Mouse (Mus musculus) MEL (cell line): ENCODE data around the gene Rbp2. TPM values are rescaled to one million over a fixed set of nuclear protein-coding genes. Genes with fewer than 3 reads are reported as not detected.

Experiments used
- DNase-seq: peaks from one replicate; pipeline ENCODE4 v3.0.0; 2011; ENCODE audit warnings: low read depth, low spot score
- H3K27ac ChIP-seq: 2 replicates; pipeline ENCODE4 v1.5.1; 2012; ENCODE audit warnings: low read depth, mild to moderate bottlenecking, control low read depth, low read length, moderate library complexity; ENCODE audit not compliant: control insufficient read depth
- H3K27me3 ChIP-seq, 2 experiments: fragments of 150-350 bp in 1 of 2; sonication (generic) in 1 of 2; 2 replicates each; pipeline ENCODE4 v1.6.1; 2012; ENCODE audit warnings: low read length in 2 of 2, mild to moderate bottlenecking in 2 of 2, improper control_type of control experiment in 1 of 2, moderate library complexity in 1 of 2; ENCODE audit not compliant: insufficient read depth in 2 of 2, control insufficient read depth in 1 of 2
- H3K36me3 ChIP-seq, 2 experiments: 2 replicates each; pipeline ENCODE4 v1.6.1; 2012 to 2014; ENCODE audit warnings: low read length in 2 of 2, improper control_type of control experiment in 1 of 2, inconsistent platforms in 1 of 2, mild to moderate bottlenecking in 1 of 2; ENCODE audit not compliant: insufficient read depth in 2 of 2, control insufficient read depth in 1 of 2
- H3K4me1 ChIP-seq, 2 experiments: fragments of 150-350 bp in 1 of 2; sonication (generic) in 1 of 2; 2 replicates each; pipeline ENCODE4 v1.6.1; 2012; ENCODE audit warnings: low read length in 2 of 2, improper control_type of control experiment in 1 of 2, mild to moderate bottlenecking in 1 of 2; ENCODE audit not compliant: insufficient read depth in 2 of 2, control insufficient read depth in 1 of 2
- H3K4me3 ChIP-seq, 2 experiments: fragments of 150-350 bp in 1 of 2; sonication (generic) in 1 of 2; 2 replicates each; pipeline ENCODE4 v1.5.1; 2012; ENCODE audit warnings: low read depth in 2 of 2, low read length in 2 of 2, mild to moderate bottlenecking in 2 of 2, moderate library complexity in 2 of 2, control low read depth in 1 of 2, improper control_type of control experiment in 1 of 2; ENCODE audit not compliant: control insufficient read depth in 1 of 2, insufficient read depth in 1 of 2
- H3K79me2 ChIP-seq: 2 replicates; pipeline ENCODE4 v1.6.1; 2012; ENCODE audit warnings: mild to moderate bottlenecking, low read length, moderate library complexity; ENCODE audit not compliant: control insufficient read depth, poor library complexity, insufficient read depth
- H3K9ac ChIP-seq: 2 replicates; pipeline ENCODE4 v1.6.1; 2012; ENCODE audit warnings: low read depth, mild to moderate bottlenecking, control low read depth, low read length, moderate library complexity; ENCODE audit not compliant: control insufficient read depth, poor library complexity, severe bottlenecking
- H3K9me3 ChIP-seq: fragments of 150-350 bp; sonication (generic); replicated peaks from 2 replicates; pipeline ENCODE4 v1.6.1; 2012; ENCODE audit warnings: mild to moderate bottlenecking, low read length, improper control_type of control experiment, moderate library complexity; ENCODE audit not compliant: insufficient read depth
- BHLHE40 ChIP-seq: IDR thresholded peaks from 2 replicates; pipeline ENCODE4 v1.6.1; 2012; ENCODE audit warnings: low read depth, mild to moderate bottlenecking, inconsistent platforms, low read length, improper control_type of control experiment, borderline replicate concordance
- CHD1 ChIP-seq: IDR thresholded peaks from 2 replicates; pipeline ENCODE4 v1.6.1; 2012; ENCODE audit warnings: low read depth, mild to moderate bottlenecking, inconsistent platforms, low read length, improper control_type of control experiment
- CHD2 ChIP-seq: IDR thresholded peaks from 2 replicates; pipeline ENCODE4 v1.6.1; 2011; ENCODE audit warnings: low read length, improper control_type of control experiment
- CTCF ChIP-seq, 3 experiments: IDR thresholded peaks in 2 of 3; conservative IDR thresholded peaks in 1 of 3; 2 replicates each; pipeline ENCODE4 v1.5.1; 2011 to 2012; ENCODE audit warnings: low read length in 3 of 3, low read depth in 2 of 3, mild to moderate bottlenecking in 2 of 3, improper control_type of control experiment in 1 of 3, inconsistent platforms in 1 of 3, mixed read lengths in 1 of 3, moderate library complexity in 1 of 3; ENCODE audit not compliant: control insufficient read depth in 1 of 3, insufficient read depth in 1 of 3, poor library complexity in 1 of 3, severe bottlenecking in 1 of 3
- E2F4 ChIP-seq: IDR thresholded peaks from 2 replicates; pipeline ENCODE4 v1.6.1; 2011; ENCODE audit warnings: low read depth, low read length, improper control_type of control experiment, borderline replicate concordance
- ELF1 ChIP-seq: IDR thresholded peaks from 2 replicates; pipeline ENCODE4 v1.6.1; 2014; ENCODE audit warnings: low read depth, mild to moderate bottlenecking, inconsistent platforms, low read length, improper control_type of control experiment, moderate library complexity
- HCFC1 ChIP-seq: IDR thresholded peaks from 2 replicates; pipeline ENCODE4 v1.6.1; 2012; ENCODE audit warnings: low read depth, mild to moderate bottlenecking, inconsistent platforms, low read length, improper control_type of control experiment, moderate library complexity
- JUND ChIP-seq: IDR thresholded peaks from 2 replicates; pipeline ENCODE4 v1.6.1; 2011; ENCODE audit warnings: low read depth, mild to moderate bottlenecking, improper control_type of control experiment, low read length
- KAT2A ChIP-seq: conservative IDR thresholded peaks from 2 replicates; pipeline ENCODE4 v1.6.1; 2012; ENCODE audit warnings: low read depth, low read length, improper control_type of control experiment, inconsistent platforms
- MAFK ChIP-seq: IDR thresholded peaks from 2 replicates; pipeline ENCODE4 v1.6.1; 2011; ENCODE audit warnings: low read depth, mild to moderate bottlenecking, low read length, improper control_type of control experiment, borderline replicate concordance
- MAZ ChIP-seq: IDR thresholded peaks from 2 replicates; pipeline ENCODE4 v1.6.1; 2012; ENCODE audit warnings: low read depth, mild to moderate bottlenecking, inconsistent platforms, low read length, improper control_type of control experiment
- MYB ChIP-seq: IDR thresholded peaks from 2 replicates; pipeline ENCODE4 v1.6.1; 2011; ENCODE audit warnings: mild to moderate bottlenecking, low read depth, low read length, improper control_type of control experiment
- MYC ChIP-seq: IDR thresholded peaks from 2 replicates; pipeline ENCODE4 v1.6.1; 2011; ENCODE audit warnings: low read depth, mild to moderate bottlenecking, low read length, improper control_type of control experiment, moderate library complexity
- NELFE ChIP-seq: IDR thresholded peaks from 2 replicates; pipeline ENCODE4 v1.6.1; 2011; ENCODE audit warnings: low read depth, low read length, improper control_type of control experiment
- NRF1 ChIP-seq: IDR thresholded peaks from 2 replicates; pipeline ENCODE4 v1.6.1; 2014; ENCODE audit warnings: low read depth, mild to moderate bottlenecking, inconsistent platforms, low read length, improper control_type of control experiment, moderate library complexity; ENCODE audit not compliant: poor library complexity, insufficient read depth, severe bottlenecking
- POLR2A ChIP-seq, 2 experiments: IDR thresholded peaks; 2 replicates each; pipeline ENCODE4 v1.6.1; 2011 to 2012; ENCODE audit warnings: low read length in 2 of 2, mild to moderate bottlenecking in 2 of 2, control low read depth in 1 of 2, improper control_type of control experiment in 1 of 2, low read depth in 1 of 2, moderate library complexity in 1 of 2; ENCODE audit not compliant: control insufficient read depth in 1 of 2, insufficient read depth in 1 of 2, poor library complexity in 1 of 2
- POLR2AphosphoS2 ChIP-seq: IDR thresholded peaks from 2 replicates; pipeline ENCODE4 v1.6.1; 2011; ENCODE audit warnings: low read length, improper control_type of control experiment
- POLR2AphosphoS5 ChIP-seq: IDR thresholded peaks from 2 replicates; pipeline ENCODE4 v1.6.1; 2012; ENCODE audit warnings: low read depth, borderline replicate concordance, mild to moderate bottlenecking, inconsistent platforms, low read length, moderate library complexity, mixed read lengths
- RAD21 ChIP-seq: IDR thresholded peaks from 2 replicates; pipeline ENCODE4 v1.6.1; 2011; ENCODE audit warnings: mild to moderate bottlenecking, low read depth, low read length, improper control_type of control experiment
- RCOR1 ChIP-seq: IDR thresholded peaks from 2 replicates; pipeline ENCODE4 v1.6.1; 2012; ENCODE audit warnings: low read depth, mild to moderate bottlenecking, inconsistent platforms, low read length, improper control_type of control experiment
- SIN3A ChIP-seq: IDR thresholded peaks from 2 replicates; pipeline ENCODE4 v1.6.1; 2012; ENCODE audit warnings: low read length, improper control_type of control experiment, inconsistent platforms
- SMC3 ChIP-seq: IDR thresholded peaks from 2 replicates; pipeline ENCODE4 v1.6.1; 2011; ENCODE audit warnings: low read depth, low read length, improper control_type of control experiment
- UBTF ChIP-seq: IDR thresholded peaks from 2 replicates; pipeline ENCODE4 v1.6.1; 2012; ENCODE audit warnings: low read depth, mild to moderate bottlenecking, inconsistent platforms, low read length, improper control_type of control experiment, moderate library complexity, borderline replicate concordance; ENCODE audit not compliant: insufficient read depth
- USF1 ChIP-seq: IDR thresholded peaks from 2 replicates; pipeline ENCODE4 v1.6.1; 2014; ENCODE audit warnings: low read depth, mild to moderate bottlenecking, inconsistent platforms, low read length, improper control_type of control experiment, moderate library complexity
- ZC3H11A ChIP-seq: IDR thresholded peaks from 2 replicates; pipeline ENCODE4 v1.6.1; 2012; ENCODE audit warnings: low read depth, mild to moderate bottlenecking, inconsistent platforms, low read length, improper control_type of control experiment
- ZKSCAN1 ChIP-seq: IDR thresholded peaks from 2 replicates; pipeline ENCODE4 v1.6.1; 2012; ENCODE audit warnings: low read depth, mild to moderate bottlenecking, inconsistent platforms, low read length, improper control_type of control experiment, moderate library complexity
- ZNF384 ChIP-seq: IDR thresholded peaks from 2 replicates; pipeline ENCODE4 v1.6.1; 2012; ENCODE audit warnings: low read depth, mild to moderate bottlenecking, inconsistent platforms, low read length, improper control_type of control experiment
- polyA plus RNA-seq, 2 experiments: library from polyadenylated mRNA; stranded (reverse) in 1 of 2; unstranded in 1 of 2; fragments of >175 nt in 1 of 2; fragments of >200 nt in 1 of 2; gene quantifications; 2 replicates each; pipeline versions ENCODE4 v1.2.1 to v1.2.4; 2012; ENCODE audit warnings: low replicate concordance in 2 of 2, low read depth in 1 of 2; ENCODE audit not compliant: insufficient read length in 2 of 2, insufficient read depth in 1 of 2, missing spikeins in 1 of 2
- total RNA-seq: library from RNA; depleted of rRNA; stranded (reverse); fragments of 300-350 nt; gene quantifications from 2 replicates; pipeline ENCODE4 v1.2.3, GENCODE M21; 2012

Rbp2 gene
- total and polyA plus RNA-seq, 3 experiments, result 0.11 TPM; not detected in 2

GRCm38 (mm10) chr9:98492212-98492611 lies 6.3 kb downstream of the Rbp2 start (continued):
- no peak for TF ChIP-seq RAD21

GRCm38 (mm10) chr9:98492821-98493220 lies 6.9 kb downstream of the Rbp2 start:
- Histone ChIP-seq H3K36me3 (peaks cover 0 to 38% of the 10 kb centered on the region in 2 experiments; a peak in 2 of 4 replicates), H3K4me1 (peaks cover 12 to 45% of the 10 kb centered on the region in 2 experiments), H3K79me2 (no peaks in the 10 kb centered on the region), H3K27ac (peak overlapping the region; percentile 71), H3K4me3 (no peak overlapping the region), H3K27me3 (no peaks in the 10 kb centered on the region), H3K9ac (no peak overlapping the region), H3K9me3 (no peaks in the 10 kb centered on the region)
- TF ChIP-seq MAZ (no peak), POLR2AphosphoS5 (no peak), ZNF384 (no peak), MYB (no peak), HCFC1 (no peak), MYC (no peak), MAFK (no peak), UBTF (no peak), CTCF (IDR thresholded peaks at IDR 0.05 in 2 of 3, conservative IDR thresholded peaks at IDR 0.05 in 1 of 3; ENCODE audit: control insufficient read depth in 1 of 3, insufficient read depth in 1 of 3, low read depth in 2 of 3, low read length in 3 of 3, poor library complexity in 1 of 3, severe bottlenecking in 1 of 3) (no peak), E2F4 (no peak), POLR2AphosphoS2 (no peak), USF1 (no peak), ZC3H11A (no peak), BHLHE40 (no peak), SIN3A (no peak), ZKSCAN1 (no peak), RAD21 (no peak), NRF1 (no peak), CHD2 (no peak)
- no peak for DNase-seq

GRCm38 (mm10) chr9:98497157-98497556 lies 11.2 kb downstream of the Rbp2 start:
- Histone ChIP-seq H3K36me3 (peaks cover 0 to 8% of the 10 kb centered on the region in 2 experiments; a peak in 2 of 4 replicates), H3K9me3 (no peaks in the 10 kb centered on the region), H3K79me2 (no peaks in the 10 kb centered on the region), H3K27me3 (no peaks in the 10 kb centered on the region; a peak in 1 of 4 replicates), H3K4me1 (peaks cover 0 to 17% of the 10 kb centered on the region in 2 experiments; a peak in 3 of 4 replicates), H3K4me3 (no peak overlapping the region), H3K27ac (no peak overlapping the region), H3K9ac (no peak overlapping the region)
- DNase-seq, result no peak
- TF ChIP-seq ZKSCAN1 (no peak), POLR2AphosphoS2 (no peak), POLR2A (IDR thresholded peaks at IDR 0.05; ENCODE audit: control insufficient read depth in 1 of 2, insufficient read depth in 1 of 2, low read depth in 1 of 2, low read length in 2 of 2, poor library complexity in 1 of 2) (no peak), CHD2 (no peak), ZNF384 (no peak), MYB (no peak), JUND (no peak), SIN3A (no peak), BHLHE40 (no peak), CHD1 (no peak), NELFE (no peak), HCFC1 (no peak), POLR2AphosphoS5 (no peak), RCOR1 (no peak), KAT2A (no peak), SMC3 (no peak), CTCF (IDR thresholded peaks at IDR 0.05 in 2 of 3, conservative IDR thresholded peaks at IDR 0.05 in 1 of 3; ENCODE audit: control insufficient read depth in 1 of 3, insufficient read depth in 1 of 3, low read depth in 2 of 3, low read length in 3 of 3, poor library complexity in 1 of 3, severe bottlenecking in 1 of 3) (no peak), ELF1 (no peak)
- TF ChIP-seq, all 39 proteins: peak for 0
